Mouse (Mus musculus): ENCODE data around the gene Sec14l2. TPM values are rescaled to one million over a fixed set of nuclear protein-coding genes. Genes with fewer than 3 reads are reported as not detected.

Sec14l2 gene
- total RNA-seq, 4 experiments from 2014 or later = 35.3 to 36.8 (median 36.4) TPM

GRCm38 (mm10) chr11:4062523-4062922, 60.7 kb downstream of the Sec14l2 start:
- DNase-seq (ENCODE audit: low spot score in 2 of 2) = no peak

GRCm38 (mm10) chr11:4060866-4061575, 62.2 kb downstream of the Sec14l2 start:
- peak in 1 of 2 experiments; percentile 20 for DNase-seq (ENCODE audit: low spot score in 2 of 2)

- peak; percentile 21 to 55 for DNase-seq (ENCODE audit: low spot score in 2 of 2)
These were observed 69.6 kb downstream of the Sec14l2 start for GRCm38 (mm10) chr11:4053586-4053985.

GRCm38 (mm10) chr11:4048438-4048837, 74.8 kb downstream of the Sec14l2 start:
- DNase-seq (ENCODE audit: low spot score in 2 of 2) = no peak

GRCm38 (mm10) chr11:4047766-4048165, 75.4 kb downstream of the Sec14l2 start:
- DNase-seq (ENCODE audit: low spot score in 2 of 2) = no peak

Small RNA genes lying within 50 kb of the gene (microRNA-seq; reads per million reads assigned to microRNA genes)
- 2.7 to 3.3 reads per million in 2 experiments for gene Mir3060

Other genes starting within 250 kb of the Sec14l2 start
- gene 4921536K21Rik, start 228.3 kb downstream of the Sec14l2 start, total RNA-seq (2022) = under 1 TPM; 0.21 to 0.86 (median 0.57) TPM
- gene Dusp18, start 228.2 kb downstream of the Sec14l2 start, total RNA-seq (2022) = 10 to 100 TPM; 17.5 to 19.6 (median 18.1) TPM
- 10 to 100 TPM; 17.3 to 20.6 (median 19.9) TPM for gene Slc35e4, start 208.8 kb downstream of the Sec14l2 start, total RNA-seq (2022)
- gene Tcn2, start 191.3 kb downstream of the Sec14l2 start, total RNA-seq (2022) = 10 to 100 TPM; 17.0 to 37.4 (median 23.1) TPM
- 10 to 100 TPM; 38.5 to 47.9 (median 41.2) TPM for gene Pes1, start 159.4 kb downstream of the Sec14l2 start, total RNA-seq (2022)
- not detected for gene 4930556J24Rik, start 146.6 kb downstream of the Sec14l2 start, total RNA-seq (2022)
- gene Gal3st1, start 139.8 kb downstream of the Sec14l2 start, total RNA-seq (2022) = 10 to 100 TPM; 11.1 to 12.4 (median 12.1) TPM
- gene Sec14l4, start 92.0 kb downstream of the Sec14l2 start, total RNA-seq (2022) = 1 to 10 TPM in 1 of 4 experiments, under 1 TPM in 3; 0.23 to 1.0 (median 0.37) TPM
- gene Sec14l3, start 58.6 kb downstream of the Sec14l2 start, total RNA-seq (2022) = 1 to 10 TPM; 1.0 to 1.7 (median 1.4) TPM
- 10 to 100 TPM; 67.7 to 84.0 (median 72.4) TPM for gene Mtfp1, start 28.0 kb downstream of the Sec14l2 start, total RNA-seq (2022)
- 10 to 100 TPM; 24.8 to 35.0 (median 31.1) TPM for gene Rnf215, start 11.8 kb upstream of the Sec14l2 start, total RNA-seq (2022)
- gene Ccdc157, start 36.9 kb upstream of the Sec14l2 start, total RNA-seq (2022) = 10 to 100 TPM; 19.3 to 21.1 (median 19.9) TPM
- gene Sf3a1, start 36.9 kb upstream of the Sec14l2 start, total RNA-seq (2022) = 10 to 100 TPM; 57.1 to 70.2 (median 61.6) TPM
- 10 to 100 TPM; 24.1 to 33.2 (median 28.3) TPM for gene Tbc1d10a, start 63.4 kb upstream of the Sec14l2 start, total RNA-seq (2022)
- 1 to 10 TPM; 3.1 to 5.9 (median 4.4) TPM for gene Castor1, start 94.8 kb upstream of the Sec14l2 start, total RNA-seq (2022)
- under 1 TPM in 2 of 4 experiments, not detected in 2; 0.53 to 0.55 TPM for gene Osm, start 113.0 kb upstream of the Sec14l2 start, total RNA-seq (2022)
- 1 to 10 TPM in 1 of 4 experiments, under 1 TPM in 3; 0.66 to 1.3 (median 0.94) TPM for gene Lif, start 134.1 kb upstream of the Sec14l2 start, total RNA-seq (2022)

All from left cerebral cortex, adult 8-10 months (tissue).